In the genomic region with DNA sequence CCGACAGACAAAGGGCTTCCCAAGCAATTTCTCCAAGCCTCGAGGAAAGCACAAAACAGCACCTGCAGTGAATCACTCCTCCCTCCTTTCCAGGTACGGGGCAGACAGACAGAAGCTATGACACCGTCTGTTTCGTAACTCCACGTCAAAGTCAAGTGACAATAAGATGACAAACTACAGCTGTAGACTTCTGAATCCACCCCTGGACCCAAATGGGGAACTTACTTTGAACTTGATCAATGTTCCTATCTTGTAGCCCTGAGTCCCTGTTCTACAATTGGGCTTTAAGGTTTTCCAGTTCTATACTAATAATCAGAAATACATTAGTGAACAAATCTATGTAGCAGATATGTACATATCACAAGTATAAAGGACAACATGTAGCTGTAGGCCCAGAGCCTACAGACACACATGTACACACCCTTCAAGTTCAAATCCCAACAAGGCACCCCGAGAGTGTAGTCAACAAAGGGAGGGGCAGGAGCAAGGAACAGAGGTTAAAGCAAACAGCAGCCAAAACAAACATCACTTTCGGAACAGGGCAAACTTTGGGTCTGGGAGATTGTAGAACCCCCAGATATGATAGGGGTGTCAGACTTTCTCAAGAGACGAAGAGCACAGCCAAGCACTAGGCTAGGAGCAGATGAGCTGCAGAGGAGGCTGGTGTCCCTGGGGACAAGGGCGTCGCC, we compare ENCODE assay signal across 8 mouse cellular contexts. TPM values are rescaled to one million over a fixed set of nuclear protein-coding genes. Genes with fewer than 3 reads are reported as not detected.
A peak's percentile ranks its signal among the peaks of the same experiment; 100 is the strongest.
DNase-seq lines count a peak whose midpoint lies in the region; ATAC-seq and TF ChIP-seq lines count a peak whose summit lies in the region.

No protein-coding gene starts in this region.

- H3K4me2 ChIP-seq in limb, embryonic 13.5 days (replicated peaks): peak overlapping the region; percentile 81
- peak overlapping the region; percentile 74 for H3K4me2 ChIP-seq in neural tube, embryonic 12.5 days (replicated peaks)

- no peaks in the 10 kb centered on the region for H3K36me3 ChIP-seq in forebrain, embryonic 10.5 days (replicated peaks)
- H3K36me3 ChIP-seq in limb, embryonic 13.5 days: no peaks in the 10 kb centered on the region
- no peaks in the 10 kb centered on the region for H3K36me3 ChIP-seq in neural tube, embryonic 12.5 days

- WGBS in lung, adult 2 months: 54% methylated on average over 11 of the region's 11 CpGs
- WGBS in forebrain, embryonic 10.5 days: 57% methylated on average over 11 of the region's 11 CpGs
- 45% methylated on average over 11 of the region's 11 CpGs for WGBS in limb, embryonic 13.5 days
- whole genome bisulfite sequencing in neural tube, embryonic 12.5 days: 53% methylated on average over 11 of the region's 11 CpGs

- ATAC-seq in limb, embryonic 13.5 days (ENCODE audit: low FRiP score, low read depth): no peak
- ATAC-seq in neural tube, embryonic 12.5 days (ENCODE audit: low FRiP score, low read depth): no peak

- TF ChIP-seq CTCF in lung, adult 2 months (IDR thresholded peaks at IDR 0.05; ENCODE audit: insufficient read depth, low read length): no peak

- no peaks in the 10 kb centered on the region; the same call in 1 of the 2 replicates for H3K4me1 ChIP-seq in lung, adult 2 months (ENCODE audit: control insufficient read depth, insufficient read depth, low read length)
- H3K4me1 ChIP-seq in forebrain, embryonic 10.5 days: no peaks in the 10 kb centered on the region
- no peaks in the 10 kb centered on the region for H3K4me1 ChIP-seq in limb, embryonic 13.5 days
- H3K4me1 ChIP-seq in neural tube, embryonic 12.5 days: no peaks in the 10 kb centered on the region

- peak overlapping the region; percentile 61; the same call in 1 of the 2 replicates for H3K9ac ChIP-seq in limb, embryonic 13.5 days
- no peak overlapping the region for H3K9ac ChIP-seq in neural tube, embryonic 12.5 days

- no peak for TF ChIP-seq POLR2A in lung, adult 2 months (IDR thresholded peaks at IDR 0.05; ENCODE audit: borderline replicate concordance, extremely low read depth, low read depth, low read length)

- no peak overlapping the region for H3K27ac ChIP-seq in forebrain, embryonic 10.5 days
- no peak overlapping the region for H3K27ac ChIP-seq in limb, embryonic 13.5 days
- no peak overlapping the region for H3K27ac ChIP-seq in neural tube, embryonic 12.5 days

- DNase-seq in lung, adult 2 months: peak; percentile 10
- DNase-seq in lung, postnatal 10 days: no peak
- DNase-seq in forebrain, embryonic 10.5 days (ENCODE audit: extremely low spot score, low spot score): no peak
- no peak for DNase-seq in gastrocnemius, postnatal 25 days
- DNase-seq in cerebellum, adult 8-10 months: no peak
- DNase-seq in cerebellum, postnatal 4 days (ENCODE audit: low spot score in 2 of 2): no peak

- H3K9me3 ChIP-seq in forebrain, embryonic 10.5 days: no peaks in the 10 kb centered on the region
- H3K9me3 ChIP-seq in limb, embryonic 13.5 days: no peaks in the 10 kb centered on the region
- no peaks in the 10 kb centered on the region for H3K9me3 ChIP-seq in neural tube, embryonic 12.5 days

- H3K27me3 ChIP-seq in forebrain, embryonic 10.5 days (ENCODE audit: poor library complexity, severe bottlenecking): peaks cover 80% of the 10 kb centered on the region
- H3K27me3 ChIP-seq in limb, embryonic 13.5 days: peaks cover 56% of the 10 kb centered on the region
- peaks cover 11% of the 10 kb centered on the region for H3K27me3 ChIP-seq in neural tube, embryonic 12.5 days (replicated peaks)

- peak overlapping the region; percentile 73 for H3K4me3 ChIP-seq in lung, adult 2 months (replicated peaks; ENCODE audit: extremely low read depth, low read depth, low read length)
- peak overlapping the region; percentile 60 for H3K4me3 ChIP-seq in forebrain, embryonic 10.5 days
- H3K4me3 ChIP-seq in limb, embryonic 13.5 days: peak overlapping the region; percentile 58
- peak overlapping the region; percentile 51 for H3K4me3 ChIP-seq in neural tube, embryonic 12.5 days

RNA-seq across cellular contexts. Expression of a gene that starts 0.9 kb away (rescaled TPM):
- 4.7 and 7.7 TPM in 2 replicates for polyA plus RNA-seq in lung, adult 2 months (2012; rRNA removed)
- polyA plus RNA-seq in forebrain, embryonic 10.5 days (2016; fragmentation: Nextera tagmentation; extraction: Ambion mirVana): 0.09 and 0.15 TPM in 2 replicates
- 1.1 and 1.4 TPM in 2 replicates for polyA plus RNA-seq in limb, embryonic 13.5 days (2015; fragmentation: Nextera tagmentation; extraction: Ambion mirVana)
- polyA plus RNA-seq in neural tube, embryonic 12.5 days (2016; fragmentation: Nextera tagmentation; extraction: Ambion mirVana): 1.4 and 1.9 TPM in 2 replicates
- 1 to 10 TPM; 1.4 to 2.4 TPM for total RNA-seq in gastrocnemius, postnatal 25 days (2021)
